Mouse (Mus musculus): ENCODE measurements at regions not wholly inside any gene's neighbourhood (a gene's known extent, or its start where the extent isn't known, plus 50 kb on each side); places are given as distances from the start of the nearest gene placed in this dataset.

DNA sequence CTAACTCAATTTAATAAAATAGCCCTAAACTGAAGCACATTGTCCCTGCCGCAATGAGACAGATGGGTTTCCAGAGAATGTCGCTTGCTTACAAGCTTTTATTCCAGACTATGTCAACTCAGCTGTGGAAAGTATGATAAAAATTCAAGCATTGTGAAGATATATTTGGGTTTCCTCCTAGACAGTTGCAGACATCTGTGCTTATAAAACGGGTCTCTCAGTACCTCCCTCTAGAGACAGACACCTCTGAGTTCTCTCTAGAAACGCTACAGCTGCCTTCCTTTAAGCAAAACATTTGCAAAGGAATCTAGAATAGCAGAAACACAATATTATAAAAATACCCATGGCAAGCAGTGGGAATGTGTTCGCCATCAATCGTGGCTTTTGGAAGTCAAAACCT is 137.3 kb downstream of the Cox18 start:
- Histone ChIP-seq H3K27me3 (ENCODE audit: control insufficient read depth, insufficient read depth, low read length) (no peaks in the 10 kb centered on the region), H3K4me2 (ENCODE audit: low read depth, low read length) (no peak overlapping the region), H3K36me3 (ENCODE audit: control insufficient read depth, insufficient read depth, low read length) (no peaks in the 10 kb centered on the region), H3K4me1 (ENCODE audit: control insufficient read depth, insufficient read depth, low read length) (no peaks in the 10 kb centered on the region), H3K9me3 (replicated peaks; ENCODE audit: control insufficient read depth, low read length) (no peaks in the 10 kb centered on the region), H3K9ac (ENCODE audit: low read length) (no peak overlapping the region), H3K4me3 (replicated peaks; ENCODE audit: low read length) (no peak overlapping the region), H3K27ac (ENCODE audit: low read length) (no peak overlapping the region)
- WGBS = 49% methylated on average over 6 of the region's 6 CpGs
- no peak for ATAC-seq (ENCODE audit: insufficient read depth, low FRiP score)

DNA sequence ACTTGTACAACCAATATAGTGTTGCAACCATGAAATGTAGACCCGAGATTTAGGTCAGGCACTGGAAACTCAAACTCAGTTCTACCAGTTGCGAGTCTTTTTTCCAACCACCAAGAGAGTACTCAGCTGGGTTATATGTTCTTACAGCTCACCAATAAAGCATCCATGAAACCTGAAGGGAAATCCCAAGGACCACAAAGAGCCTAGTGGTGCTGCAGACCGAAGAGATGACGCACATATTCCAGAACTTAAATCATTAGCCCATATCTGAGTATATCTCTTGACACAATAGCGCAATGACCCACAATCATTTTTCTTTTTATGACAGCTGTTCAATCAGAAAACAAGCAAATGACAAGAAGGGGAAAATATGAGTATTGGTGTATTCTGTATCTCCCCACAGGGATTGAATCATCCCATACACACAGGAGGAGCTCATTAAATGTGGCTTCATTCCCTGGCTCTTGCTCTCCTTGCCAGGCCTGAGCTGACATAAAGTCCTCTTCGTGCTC is 146.7 kb downstream of the Cox18 start:
- Histone ChIP-seq H3K27me3 (ENCODE audit: control insufficient read depth, insufficient read depth, low read length) (no peaks in the 10 kb centered on the region), H3K4me1 (ENCODE audit: control insufficient read depth, insufficient read depth, low read length) (no peaks in the 10 kb centered on the region), H3K4me3 (replicated peaks; ENCODE audit: low read length) (no peak overlapping the region), H3K27ac (ENCODE audit: low read length) (no peak overlapping the region), H3K36me3 (ENCODE audit: control insufficient read depth, insufficient read depth, low read length) (no peaks in the 10 kb centered on the region), H3K9me3 (replicated peaks; ENCODE audit: control insufficient read depth, low read length) (no peaks in the 10 kb centered on the region), H3K9ac (ENCODE audit: low read length) (no peak overlapping the region), H3K4me2 (ENCODE audit: low read depth, low read length) (no peak overlapping the region)
- no peak for ATAC-seq (ENCODE audit: insufficient read depth, low FRiP score)
- whole genome bisulfite sequencing = 86% methylated on average over 6 of the region's 6 CpGs

DNA sequence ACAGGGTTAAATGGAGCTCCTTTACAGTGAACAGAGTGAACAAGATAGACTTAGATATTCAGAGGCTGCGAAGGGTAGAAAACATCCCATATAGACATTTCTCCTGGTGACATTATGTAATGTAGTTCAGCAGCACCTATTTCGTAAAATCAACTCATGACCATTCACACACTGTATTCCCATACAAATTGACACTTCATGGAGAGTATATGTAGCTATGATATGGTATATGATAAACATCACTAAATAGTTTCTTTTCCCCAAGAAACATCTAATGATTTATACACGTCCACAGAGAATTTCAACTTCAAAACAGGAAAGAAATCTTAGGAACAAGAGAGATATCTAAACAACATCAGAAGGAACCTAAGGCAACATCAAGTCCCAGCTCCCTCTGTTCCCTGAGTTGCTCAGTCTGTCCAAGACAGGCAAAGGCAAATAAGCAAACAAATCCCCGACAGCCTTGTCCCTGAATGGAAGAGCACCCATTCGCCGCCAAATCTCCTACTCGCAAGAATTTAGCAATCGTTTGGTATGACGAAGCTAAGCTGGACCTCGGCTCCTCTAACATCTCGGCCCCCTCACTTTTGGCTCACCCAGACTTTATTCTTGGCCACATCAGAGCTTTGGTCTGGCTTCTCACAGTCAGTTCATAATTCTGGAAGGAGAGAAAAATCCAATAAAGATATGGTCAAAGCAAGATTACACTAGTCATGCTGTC is 148.0 kb downstream of the Cox18 start:
- Histone ChIP-seq H3K9ac (ENCODE audit: low read length) (no peak overlapping the region), H3K4me3 (replicated peaks; ENCODE audit: low read length) (no peak overlapping the region), H3K4me2 (ENCODE audit: low read depth, low read length) (no peak overlapping the region), H3K27me3 (ENCODE audit: control insufficient read depth, insufficient read depth, low read length) (no peaks in the 10 kb centered on the region), H3K36me3 (ENCODE audit: control insufficient read depth, insufficient read depth, low read length) (no peaks in the 10 kb centered on the region), H3K27ac (ENCODE audit: low read length) (no peak overlapping the region), H3K4me1 (ENCODE audit: control insufficient read depth, insufficient read depth, low read length) (no peaks in the 10 kb centered on the region), H3K9me3 (replicated peaks; ENCODE audit: control insufficient read depth, low read length) (no peaks in the 10 kb centered on the region)
- WGBS = 69% methylated on average over 11 of the region's 11 CpGs
- no peak for ATAC-seq (ENCODE audit: insufficient read depth, low FRiP score)

DNA sequence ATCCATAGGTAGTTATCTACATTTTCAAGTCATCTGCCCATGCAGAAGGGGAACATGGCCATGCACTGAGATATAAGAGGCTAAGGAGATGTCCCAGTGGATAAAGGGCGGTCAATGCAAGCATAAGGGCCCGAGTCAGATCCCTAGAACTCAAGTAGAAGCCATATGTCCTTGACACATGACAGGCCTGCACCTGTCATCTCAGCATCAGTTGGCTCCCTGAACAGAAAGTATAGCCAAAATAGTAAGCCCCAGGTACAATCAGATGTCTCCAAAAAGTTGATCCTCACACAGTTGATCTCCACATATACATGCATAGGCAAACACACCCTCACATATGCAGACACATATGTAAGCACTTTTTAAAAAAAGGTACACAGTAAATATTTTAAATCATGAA is 152.0 kb downstream of the Cox18 start:
- no peaks in the 10 kb centered on the region for H3K4me1 ChIP-seq (ENCODE audit: control insufficient read depth, insufficient read depth, low read length)
- no peak overlapping the region for H3K4me3 ChIP-seq (replicated peaks; ENCODE audit: low read length)
- H3K36me3 ChIP-seq (ENCODE audit: control insufficient read depth, insufficient read depth, low read length) = no peaks in the 10 kb centered on the region
- WGBS = 86% methylated on average over 2 of the region's 2 CpGs
- no peaks in the 10 kb centered on the region for H3K27me3 ChIP-seq (ENCODE audit: control insufficient read depth, insufficient read depth, low read length)
- H3K27ac ChIP-seq (ENCODE audit: low read length) = no peak overlapping the region
- no peaks in the 10 kb centered on the region for H3K9me3 ChIP-seq (replicated peaks; ENCODE audit: control insufficient read depth, low read length)
- H3K9ac ChIP-seq (ENCODE audit: low read length) = no peak overlapping the region
- no peak overlapping the region for H3K4me2 ChIP-seq (ENCODE audit: low read depth, low read length)
- no peak for ATAC-seq (ENCODE audit: insufficient read depth, low FRiP score)

DNA sequence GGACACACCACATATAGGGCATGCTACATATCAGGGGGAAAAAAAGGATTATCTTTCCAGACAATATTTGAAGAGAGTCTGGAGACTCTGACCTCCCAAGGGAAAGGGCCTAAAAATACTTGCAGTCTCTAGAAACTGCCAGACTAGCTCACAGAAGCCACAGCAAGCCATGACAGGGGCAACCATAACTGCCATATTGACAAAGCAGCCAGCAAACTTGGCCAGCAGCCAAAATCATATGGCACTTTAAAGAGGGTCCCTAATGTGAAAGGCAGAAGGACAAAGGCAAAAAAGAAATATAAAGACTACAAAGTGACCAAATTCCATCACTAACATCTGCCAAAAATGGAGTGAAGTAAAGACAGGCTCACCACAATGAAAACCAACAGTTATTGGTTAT is 155.2 kb downstream of the Cox18 start:
- Histone ChIP-seq H3K27ac (ENCODE audit: low read length) (no peak overlapping the region), H3K4me3 (replicated peaks; ENCODE audit: low read length) (no peak overlapping the region), H3K27me3 (ENCODE audit: control insufficient read depth, insufficient read depth, low read length) (no peaks in the 10 kb centered on the region), H3K36me3 (ENCODE audit: control insufficient read depth, insufficient read depth, low read length) (no peaks in the 10 kb centered on the region), H3K9me3 (replicated peaks; ENCODE audit: control insufficient read depth, low read length) (no peaks in the 10 kb centered on the region), H3K4me1 (ENCODE audit: control insufficient read depth, insufficient read depth, low read length) (no peaks in the 10 kb centered on the region), H3K9ac (ENCODE audit: low read length) (no peak overlapping the region), H3K4me2 (ENCODE audit: low read depth, low read length) (no peak overlapping the region)
- ATAC-seq (ENCODE audit: insufficient read depth, low FRiP score) = no peak

DNA sequence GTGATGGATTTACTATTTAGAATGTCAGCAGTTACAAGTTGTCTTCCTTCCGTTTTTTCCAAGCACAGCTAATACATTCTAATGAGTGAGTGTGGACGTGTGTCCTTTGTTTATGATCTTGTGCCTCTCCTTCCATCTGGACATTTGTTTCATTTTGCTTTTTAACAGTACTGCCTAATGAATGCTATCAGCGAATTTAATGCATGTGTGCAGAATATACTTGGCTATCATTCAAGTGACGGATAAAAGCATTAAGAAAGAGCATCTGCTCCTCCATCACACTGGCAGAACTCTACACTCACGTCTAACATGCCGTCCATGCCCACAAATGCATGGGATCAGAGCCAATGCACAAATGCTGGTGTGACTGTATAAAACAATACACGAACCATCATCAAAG is 156.0 kb downstream of the Cox18 start:
- Histone ChIP-seq H3K4me3 (replicated peaks; ENCODE audit: low read length) (no peak overlapping the region), H3K27ac (ENCODE audit: low read length) (no peak overlapping the region), H3K9ac (ENCODE audit: low read length) (no peak overlapping the region), H3K27me3 (ENCODE audit: control insufficient read depth, insufficient read depth, low read length) (no peaks in the 10 kb centered on the region), H3K9me3 (replicated peaks; ENCODE audit: control insufficient read depth, low read length) (no peaks in the 10 kb centered on the region), H3K36me3 (ENCODE audit: control insufficient read depth, insufficient read depth, low read length) (no peaks in the 10 kb centered on the region), H3K4me1 (ENCODE audit: control insufficient read depth, insufficient read depth, low read length) (no peaks in the 10 kb centered on the region), H3K4me2 (ENCODE audit: low read depth, low read length) (no peak overlapping the region)
- no peak for ATAC-seq (ENCODE audit: insufficient read depth, low FRiP score)
- 42% methylated on average over 7 of the region's 7 CpGs for WGBS

DNA sequence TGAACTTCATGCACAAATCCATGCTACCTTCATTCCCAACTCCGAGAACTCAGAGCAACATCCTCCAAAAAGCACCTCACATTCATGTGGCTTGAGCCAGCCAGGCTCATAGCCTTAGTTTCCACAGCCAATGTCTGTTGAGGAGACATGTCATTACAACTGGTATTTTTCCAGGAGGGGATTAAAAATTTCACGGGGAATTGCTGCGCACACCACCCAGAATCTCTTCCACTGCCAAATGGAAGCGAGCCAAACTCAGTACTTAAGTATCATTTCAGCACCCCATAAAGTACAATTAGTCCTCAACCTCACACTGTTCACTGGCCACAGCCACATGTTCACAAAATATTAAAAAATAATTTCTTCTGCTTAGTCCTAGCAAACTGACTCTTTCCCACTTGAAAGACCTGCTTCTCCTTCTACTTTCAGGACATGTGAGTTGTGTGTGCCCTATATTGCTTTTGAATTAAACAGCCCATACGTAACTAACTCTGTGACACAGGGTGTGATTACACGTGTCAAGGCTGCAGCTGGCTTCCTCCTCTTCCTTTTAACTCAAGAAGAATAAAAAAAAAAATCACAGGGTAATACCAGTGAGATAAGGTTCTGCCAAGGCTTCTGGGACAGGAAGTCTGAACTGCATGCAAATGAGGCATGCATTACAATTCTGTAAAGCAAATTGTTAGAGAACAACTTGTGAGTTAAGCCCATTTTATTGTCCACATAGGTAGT is 157.8 kb downstream of the Cox18 start:
- Histone ChIP-seq H3K27ac (ENCODE audit: low read length) (no peak overlapping the region), H3K27me3 (ENCODE audit: control insufficient read depth, insufficient read depth, low read length) (no peaks in the 10 kb centered on the region), H3K9me3 (replicated peaks; ENCODE audit: control insufficient read depth, low read length) (no peaks in the 10 kb centered on the region), H3K4me2 (ENCODE audit: low read depth, low read length) (no peak overlapping the region), H3K4me1 (ENCODE audit: control insufficient read depth, insufficient read depth, low read length) (no peaks in the 10 kb centered on the region), H3K9ac (ENCODE audit: low read length) (no peak overlapping the region), H3K4me3 (replicated peaks; ENCODE audit: low read length) (no peak overlapping the region), H3K36me3 (ENCODE audit: control insufficient read depth, insufficient read depth, low read length) (no peaks in the 10 kb centered on the region)
- WGBS = 51% methylated on average over 6 of the region's 6 CpGs
- no peak for ATAC-seq (ENCODE audit: insufficient read depth, low FRiP score)

DNA sequence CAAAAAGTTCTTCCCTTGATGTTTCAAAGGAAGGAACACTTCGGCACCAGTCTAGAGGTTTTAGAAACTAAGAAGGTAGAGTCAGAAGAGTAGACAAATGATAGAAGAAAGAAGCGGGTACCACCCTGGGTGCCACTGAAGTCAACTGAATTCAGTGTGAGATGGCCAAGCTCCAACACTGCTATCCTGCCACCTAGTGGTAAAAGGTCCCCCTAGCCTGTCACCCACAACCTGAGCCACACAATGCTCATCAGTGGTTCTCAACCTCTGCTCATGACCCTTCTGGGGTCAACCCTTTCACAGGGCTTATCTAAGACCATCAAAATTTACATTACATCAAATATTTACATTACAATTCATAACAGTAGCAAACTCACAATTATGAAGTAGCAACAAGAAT is 168.1 kb downstream of the Cox18 start:
- WGBS = 80% methylated on average over 2 of the region's 2 CpGs

DNA sequence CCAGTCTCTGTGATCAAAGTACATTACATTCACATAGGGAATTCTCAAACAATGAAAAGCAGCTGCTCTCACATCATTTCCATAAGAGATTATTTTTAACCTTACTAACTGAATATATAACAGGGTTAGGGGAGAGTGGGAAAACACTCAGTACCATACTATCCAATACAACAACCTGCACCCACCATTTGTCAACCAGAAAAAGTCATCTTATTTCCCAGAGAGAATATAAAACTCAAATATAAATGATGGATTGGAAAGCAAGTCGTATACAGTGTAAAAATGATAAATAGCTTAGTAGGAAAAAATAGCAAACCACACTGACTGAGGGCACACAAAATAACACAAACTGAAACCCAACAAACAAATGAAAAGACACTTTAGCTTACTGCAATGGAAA is 169.4 kb upstream of the Adamts3 start:
- ATAC-seq (ENCODE audit: insufficient read depth, low FRiP score) = no peak
- Histone ChIP-seq H3K36me3 (ENCODE audit: control insufficient read depth, insufficient read depth, low read length) (no peaks in the 10 kb centered on the region), H3K27ac (ENCODE audit: low read length) (no peak overlapping the region), H3K4me3 (replicated peaks; ENCODE audit: low read length) (no peak overlapping the region), H3K4me2 (ENCODE audit: low read depth, low read length) (no peak overlapping the region), H3K9me3 (replicated peaks; ENCODE audit: control insufficient read depth, low read length) (no peaks in the 10 kb centered on the region), H3K9ac (ENCODE audit: low read length) (no peak overlapping the region), H3K4me1 (ENCODE audit: control insufficient read depth, insufficient read depth, low read length) (no peaks in the 10 kb centered on the region), H3K27me3 (ENCODE audit: control insufficient read depth, insufficient read depth, low read length) (no peaks in the 10 kb centered on the region)
- 56% methylated on average over 1 of the region's 1 CpGs for WGBS

More for the DNA sequence above, 168.1 kb downstream of the Cox18 start:
- no peak for ATAC-seq (ENCODE audit: insufficient read depth, low FRiP score)
- Histone ChIP-seq H3K4me2 (ENCODE audit: low read depth, low read length) (no peak overlapping the region), H3K27ac (ENCODE audit: low read length) (no peak overlapping the region), H3K4me1 (ENCODE audit: control insufficient read depth, insufficient read depth, low read length) (no peaks in the 10 kb centered on the region), H3K9ac (ENCODE audit: low read length) (no peak overlapping the region), H3K9me3 (replicated peaks; ENCODE audit: control insufficient read depth, low read length) (no peaks in the 10 kb centered on the region), H3K27me3 (ENCODE audit: control insufficient read depth, insufficient read depth, low read length) (no peaks in the 10 kb centered on the region), H3K4me3 (replicated peaks; ENCODE audit: low read length) (no peak overlapping the region), H3K36me3 (ENCODE audit: control insufficient read depth, insufficient read depth, low read length) (no peaks in the 10 kb centered on the region)
